Mouse (Mus musculus): ENCODE results near the gene Sh3tc1. TPM values are rescaled to one million over a fixed set of nuclear protein-coding genes. Genes with fewer than 3 reads are reported as not detected.

Gene Sh3tc1
- total RNA-seq, 2 experiments from 2014 or later = 9.7 to 10.5 TPM

DNA sequence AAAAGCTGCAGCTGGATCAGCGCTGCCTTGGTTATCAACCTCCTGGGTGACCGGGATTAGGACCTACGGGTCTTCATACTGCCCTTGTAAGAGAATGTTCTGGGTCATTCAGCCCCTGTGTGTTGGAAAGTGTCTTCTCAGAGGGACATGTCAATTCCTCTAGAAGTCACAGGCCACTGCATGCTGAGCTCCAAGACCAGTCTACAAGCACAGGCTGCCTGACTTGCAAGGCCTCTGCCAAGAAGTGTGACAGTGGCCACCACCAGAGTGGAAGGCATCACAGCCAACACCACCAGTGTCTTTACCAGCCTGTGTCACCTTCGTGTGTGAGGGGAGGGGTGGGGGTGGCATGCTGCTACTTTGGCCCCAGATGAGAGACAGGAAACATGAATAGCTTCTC, 16.2 kb upstream of the Sh3tc1 start:
- no peak for DNase-seq (ENCODE audit: low spot score)
- intact Hi-C loops (cut with DNase I) = no loop called here

DNA sequence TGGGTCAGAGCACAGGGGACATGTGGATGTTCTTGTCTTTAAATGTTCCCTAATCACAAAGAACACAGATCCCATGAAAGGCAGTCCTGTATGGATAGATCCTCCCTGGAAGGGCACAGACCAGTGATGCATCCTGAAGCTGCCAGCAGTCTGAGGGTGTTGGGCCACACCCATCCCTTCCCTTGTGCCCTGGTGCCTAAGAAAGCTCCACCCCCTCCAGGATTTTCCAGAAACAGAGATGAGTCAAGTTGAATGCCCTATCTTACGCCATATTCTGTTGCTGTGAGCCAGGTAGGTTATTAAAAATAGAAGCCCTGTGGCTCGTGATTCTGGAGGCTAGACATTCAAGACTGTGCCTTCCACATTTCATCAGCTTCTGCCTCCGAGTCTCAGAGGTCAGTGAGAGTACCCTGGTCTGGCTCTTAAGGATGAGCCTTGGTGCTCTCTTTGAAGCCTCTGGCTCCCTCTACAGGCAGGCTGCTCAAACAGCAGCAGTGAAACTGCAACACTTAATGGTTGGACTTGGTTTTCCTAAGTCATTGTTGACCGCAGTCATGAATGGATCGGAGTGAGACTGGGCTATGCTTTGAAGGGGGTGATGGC, 15.4 kb upstream of the Sh3tc1 start:
- intact Hi-C loops (cut with DNase I) = loop anchor here (1.0 to 2.0 kb wide), 2 partner anchors 54 to 158 kb away; no protein-coding TSS in a partner anchor
- DNase-seq (ENCODE audit: low spot score) = no peak

DNA sequence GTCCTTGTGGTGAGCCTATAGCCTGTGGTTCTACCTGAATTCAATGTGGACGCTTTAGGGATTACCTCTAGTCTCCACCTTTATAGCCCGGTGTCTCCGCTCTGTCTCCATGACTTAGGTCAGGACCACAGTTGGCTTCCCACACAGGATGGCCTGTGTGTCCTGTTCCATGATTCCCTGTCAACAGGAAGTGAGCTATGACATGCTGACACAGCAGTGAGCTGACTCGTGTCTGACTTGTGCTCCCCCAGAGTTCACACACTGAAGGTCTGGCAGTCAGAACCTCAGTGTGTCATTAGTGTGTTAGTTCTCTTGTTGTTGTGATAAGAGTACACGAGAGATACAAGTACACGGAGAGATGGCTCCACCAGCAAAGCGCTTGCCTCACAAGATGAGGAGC, 11.2 kb upstream of the Sh3tc1 start:
- intact Hi-C loops (cut with DNase I) = no loop called here

DNA sequence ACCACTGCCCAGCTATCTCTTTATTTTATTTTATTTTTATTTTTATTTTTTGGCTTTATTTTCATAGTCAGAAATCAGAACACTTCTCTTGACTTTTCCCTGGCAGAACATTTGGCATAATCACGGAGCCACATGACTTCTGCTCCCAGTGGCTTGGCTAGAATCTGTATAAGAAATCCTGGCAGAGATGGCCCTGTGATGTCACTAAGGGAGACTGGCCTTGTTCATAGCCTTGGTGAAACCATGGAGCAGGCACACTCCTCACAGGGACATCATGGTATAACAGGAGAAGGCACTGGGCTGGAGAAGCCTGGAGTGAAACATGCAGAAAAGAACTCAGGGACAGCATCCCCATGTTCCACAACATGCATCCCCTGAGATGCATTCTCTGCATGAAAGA, 10.2 kb upstream of the Sh3tc1 start:
- DNase-seq (ENCODE audit: low spot score) = no peak
- intact Hi-C loops (cut with DNase I) = no loop called here

More for the DNA sequence above, 11.2 kb upstream of the Sh3tc1 start:
- DNase-seq (ENCODE audit: low spot score) = no peak

DNA sequence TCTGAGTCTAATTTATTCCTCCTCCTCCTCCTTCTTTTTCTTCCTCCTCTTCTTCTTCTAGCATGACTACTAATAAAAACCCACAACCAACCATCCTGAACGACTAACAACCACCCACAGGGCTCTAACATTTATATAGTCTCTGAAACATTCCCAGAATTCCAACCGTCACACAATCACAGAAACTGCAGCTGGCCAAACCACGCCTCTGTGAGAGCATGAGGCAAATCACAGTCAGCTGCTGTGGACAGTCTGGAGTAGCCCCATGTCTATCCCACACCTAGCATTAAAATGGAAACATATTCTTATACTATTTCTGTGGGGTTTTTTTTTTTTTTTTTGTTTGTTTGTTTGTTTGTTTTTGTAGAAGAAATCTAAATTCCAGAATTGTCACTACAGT, 9.6 kb upstream of the Sh3tc1 start:
- intact Hi-C loops (cut with DNase I) = no loop called here
- no peak for DNase-seq (ENCODE audit: low spot score)

DNA sequence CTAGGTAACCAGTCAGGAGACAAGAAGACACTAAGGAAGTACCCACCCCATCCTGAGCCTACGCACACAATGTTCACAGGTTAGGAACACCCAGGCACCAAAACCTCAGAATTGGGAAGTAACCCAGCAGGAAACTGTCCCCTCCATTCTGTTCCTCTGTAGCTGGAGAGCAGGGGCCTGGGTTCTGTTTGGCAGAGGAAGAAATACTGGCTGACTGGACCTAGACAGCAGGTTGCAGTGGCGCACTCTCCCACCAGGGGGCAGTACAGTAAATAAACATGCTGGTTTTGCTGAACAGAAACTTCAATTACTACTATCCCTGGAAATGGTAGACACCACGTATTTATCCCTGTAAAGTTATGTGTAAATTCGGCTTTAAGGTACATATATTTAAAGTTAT, 7.1 kb upstream of the Sh3tc1 start:
- intact Hi-C loops (cut with DNase I) = loop anchor here (2.0 kb wide), 2 partner anchors 20 to 110 kb away; no protein-coding TSS in a partner anchor
- peak; percentile 46 for DNase-seq (ENCODE audit: low spot score)

DNA sequence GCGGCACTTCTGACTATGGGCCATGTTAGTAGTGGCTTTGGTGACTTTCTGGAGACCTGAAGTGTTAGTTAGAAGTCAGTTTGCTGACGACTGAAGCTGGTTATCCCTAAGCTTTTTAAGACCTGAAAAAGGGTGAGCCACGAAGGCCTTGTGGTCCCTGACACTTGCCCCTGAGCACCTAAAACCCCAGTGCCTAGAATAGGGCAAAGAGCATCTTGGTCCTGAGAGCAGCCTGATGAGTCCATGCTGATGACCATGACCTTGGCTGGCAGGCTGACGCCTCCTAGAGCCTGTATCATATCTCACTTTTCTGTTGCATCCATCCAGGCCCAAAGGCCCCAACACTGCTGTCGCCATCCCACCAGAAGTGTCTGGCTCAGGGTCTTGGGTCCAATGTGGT, 5.6 kb upstream of the Sh3tc1 start:
- intact Hi-C loops (cut with DNase I) = no loop called here

DNA sequence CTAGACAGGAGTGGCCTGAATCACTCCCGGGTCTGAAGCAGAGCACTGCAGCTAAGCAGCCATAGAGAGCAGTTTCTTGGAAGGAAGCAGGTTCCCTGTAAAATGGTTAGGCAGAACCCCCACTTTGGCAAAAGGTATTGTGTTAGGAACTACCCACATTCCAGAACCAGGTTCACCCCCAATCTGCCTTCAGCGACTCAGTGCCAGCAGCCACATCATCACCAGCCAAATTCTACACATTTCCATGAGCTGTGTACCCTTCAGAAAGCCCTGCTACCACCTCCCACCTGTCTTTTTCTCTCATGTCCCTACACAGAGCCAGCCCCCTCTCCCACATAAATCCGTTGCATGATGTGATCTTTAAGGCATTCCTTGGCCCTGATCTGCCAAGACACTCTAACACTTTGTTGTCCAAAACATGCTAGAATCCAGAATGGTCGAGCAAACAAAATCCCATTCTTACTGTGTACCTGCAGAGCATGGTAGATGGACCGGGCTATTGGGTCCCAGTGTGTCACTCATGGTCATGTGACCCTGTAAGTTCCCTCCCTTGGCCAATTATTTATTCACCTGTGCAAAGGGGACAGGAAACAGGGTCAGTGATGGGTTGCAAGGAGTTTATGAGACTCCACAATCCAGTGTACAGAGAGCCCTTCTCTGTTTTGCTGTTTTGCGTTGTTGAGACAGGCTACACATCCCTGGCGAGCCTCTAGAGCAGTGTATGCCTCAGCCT, 4.4 kb upstream of the Sh3tc1 start:
- DNase-seq (ENCODE audit: low spot score) = no peak
- intact Hi-C loops (cut with DNase I) = no loop called here

More for the DNA sequence above, 5.6 kb upstream of the Sh3tc1 start:
- no peak for DNase-seq (ENCODE audit: low spot score)

DNA sequence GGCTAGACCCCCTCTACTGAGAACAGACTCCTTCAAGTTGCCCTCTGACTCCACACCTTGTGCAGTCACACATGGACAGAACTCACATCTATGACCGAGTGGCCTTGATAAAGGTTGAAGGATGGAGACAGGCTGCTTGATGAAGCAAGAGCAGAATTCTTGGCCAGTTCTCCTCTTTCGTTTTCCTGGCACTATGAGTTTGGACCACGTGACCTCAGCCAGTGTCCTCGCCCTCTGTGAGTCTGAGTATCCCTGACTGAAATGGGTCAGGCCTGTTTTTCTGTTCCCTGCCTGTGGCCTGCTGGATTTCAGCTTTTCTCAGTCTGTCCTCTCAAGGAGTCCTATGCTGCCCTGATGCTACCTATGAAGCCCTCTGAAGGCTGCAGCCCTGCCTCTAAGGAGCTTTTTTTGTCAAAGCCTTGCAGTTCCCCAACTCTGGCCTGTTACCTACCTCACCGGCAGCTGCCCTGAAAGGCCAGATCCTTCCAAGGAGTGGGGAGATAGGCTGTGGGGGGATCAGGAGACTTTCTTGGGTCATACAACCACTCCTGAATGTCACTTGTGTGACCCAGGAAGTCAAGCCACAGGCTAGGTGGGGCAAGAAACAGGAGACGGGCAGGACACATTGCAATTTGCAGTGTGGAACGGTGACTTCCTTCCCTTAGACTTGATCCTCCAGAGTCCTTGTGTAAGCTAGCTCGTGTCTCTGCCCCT, 3.6 kb upstream of the Sh3tc1 start:
- intact Hi-C loops (cut with DNase I) = no loop called here
- DNase-seq (ENCODE audit: low spot score) = peak; percentile 63

DNA sequence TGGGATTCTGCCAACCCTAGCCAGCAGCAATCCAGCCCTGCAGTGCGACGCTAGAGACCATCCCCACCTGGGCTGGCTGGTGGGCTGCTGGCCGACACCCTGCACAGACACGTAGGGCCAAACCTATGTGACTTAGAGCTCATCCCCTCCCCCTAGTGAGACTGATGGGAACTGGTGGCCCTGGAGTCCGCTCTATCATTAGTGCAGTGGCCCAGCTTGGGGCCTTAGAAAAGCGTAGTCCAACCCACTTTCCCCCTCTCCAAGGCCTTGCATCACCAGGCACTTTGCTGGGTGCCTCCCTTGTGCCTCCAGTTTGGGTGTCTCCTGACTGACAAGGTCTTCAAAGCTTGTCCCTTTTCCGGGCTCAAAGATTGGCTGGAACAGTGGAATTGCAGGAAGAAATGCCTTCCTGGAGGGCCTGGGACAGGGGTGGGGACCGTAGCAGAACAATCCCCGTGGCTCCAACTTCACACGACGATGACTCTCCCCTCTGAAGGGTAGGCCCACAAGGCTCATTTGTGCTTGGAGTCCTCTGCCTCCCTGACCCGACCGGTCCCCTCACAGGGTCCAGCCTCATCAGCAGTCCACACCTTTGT, 1.5 kb upstream of the Sh3tc1 start:
- DNase-seq (ENCODE audit: low spot score) = no peak
- intact Hi-C loops (cut with DNase I) = no loop called here

DNA sequence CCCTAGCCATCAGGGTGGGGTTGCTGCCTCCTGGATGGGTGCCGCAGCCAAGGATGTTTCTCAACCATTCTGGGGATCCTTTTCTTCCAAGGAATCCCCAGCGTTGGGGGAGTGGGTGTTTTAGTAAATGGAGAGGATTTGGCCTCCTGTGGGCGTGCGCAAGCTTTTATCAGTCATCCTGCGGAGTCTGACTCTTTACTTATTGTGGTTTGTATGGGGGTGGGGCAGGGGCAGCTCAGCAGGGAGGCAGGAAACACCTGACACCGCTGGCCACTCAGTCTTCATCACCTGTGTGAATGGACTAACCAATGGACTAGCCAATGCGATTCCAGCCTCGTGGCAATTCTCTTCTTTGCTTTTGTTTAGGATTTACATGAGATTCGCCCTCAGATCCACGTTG, 929 bp upstream of the Sh3tc1 start:
- intact Hi-C loops (cut with DNase I) = no loop called here
- no peak for DNase-seq (ENCODE audit: low spot score)

DNA sequence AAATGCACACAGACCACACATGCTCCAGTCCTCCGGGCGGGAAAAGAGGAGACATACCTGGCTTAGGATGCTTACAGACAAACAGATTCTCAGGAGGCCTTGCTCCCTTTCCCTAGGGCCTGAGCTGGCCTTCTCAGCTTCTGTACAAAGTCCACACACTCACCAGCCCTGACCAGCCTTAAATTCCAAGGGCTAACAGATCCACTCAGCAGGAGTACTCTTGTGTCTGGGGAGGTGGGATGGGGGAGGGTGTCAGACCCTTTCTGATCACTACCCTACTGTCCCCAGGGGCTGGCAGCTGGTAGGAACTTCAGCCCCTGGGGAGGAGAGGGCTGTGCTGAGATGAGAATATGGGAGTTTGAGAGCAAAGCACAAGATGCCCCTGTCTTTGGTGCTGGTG, 782 bp downstream of the Sh3tc1 start:
- no peak for DNase-seq (ENCODE audit: low spot score)
- intact Hi-C loops (cut with DNase I) = no loop called here

DNA sequence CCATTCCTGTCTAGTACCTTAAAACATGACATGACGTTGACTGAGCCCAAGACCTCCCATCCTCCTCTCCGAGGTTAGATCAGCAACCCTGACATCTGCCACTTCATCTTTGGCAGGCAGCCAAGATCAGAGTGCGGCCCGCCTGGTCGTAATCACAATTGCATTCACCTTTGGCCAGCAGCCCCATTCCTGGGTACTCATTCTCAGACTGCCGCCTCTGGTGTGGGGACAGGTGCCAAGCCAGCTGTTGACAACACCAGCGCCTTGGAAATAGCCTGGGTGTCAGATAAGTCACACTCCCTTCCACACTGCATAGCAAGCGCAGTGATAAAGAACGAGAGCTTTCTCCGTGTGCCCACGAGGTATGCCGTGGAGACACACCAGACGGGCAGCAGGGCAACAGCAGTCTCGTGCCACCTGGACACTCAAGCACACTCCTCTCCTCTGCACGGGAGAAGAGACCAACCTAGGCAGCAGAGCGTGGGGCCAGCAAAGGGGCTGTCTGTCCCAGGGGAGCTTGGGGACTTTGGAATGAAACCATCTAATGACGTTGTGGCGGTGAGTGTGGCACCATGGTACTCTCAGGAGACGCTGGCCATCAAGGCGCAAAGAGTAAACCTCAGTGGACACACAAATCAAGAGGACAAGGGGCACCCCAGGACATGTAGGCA, 2.4 kb downstream of the Sh3tc1 start:
- intact Hi-C loops (cut with DNase I) = no loop called here
- DNase-seq (ENCODE audit: low spot score) = peak; percentile 37

DNA sequence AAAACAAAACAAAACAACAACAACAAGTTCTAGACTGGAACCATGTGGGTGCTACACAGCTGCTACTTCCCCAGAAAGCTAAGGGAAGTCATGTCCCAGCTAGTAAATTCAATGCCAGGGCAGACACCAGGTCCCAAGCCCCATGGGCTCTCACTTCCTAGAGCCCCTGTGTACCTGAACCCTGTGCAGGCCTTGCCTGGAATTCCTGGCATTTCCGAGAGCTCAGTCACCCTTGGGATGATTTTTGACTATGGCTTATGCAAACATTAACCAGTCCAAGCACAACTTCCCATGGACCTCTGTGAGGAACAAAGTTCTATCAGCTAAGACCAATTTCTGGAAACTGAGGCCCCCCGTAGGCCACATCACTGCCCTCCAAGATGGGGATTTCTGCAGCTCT, 6.3 kb downstream of the Sh3tc1 start:
- DNase-seq (ENCODE audit: low spot score) = no peak
- intact Hi-C loops (cut with DNase I) = no loop called here

DNA sequence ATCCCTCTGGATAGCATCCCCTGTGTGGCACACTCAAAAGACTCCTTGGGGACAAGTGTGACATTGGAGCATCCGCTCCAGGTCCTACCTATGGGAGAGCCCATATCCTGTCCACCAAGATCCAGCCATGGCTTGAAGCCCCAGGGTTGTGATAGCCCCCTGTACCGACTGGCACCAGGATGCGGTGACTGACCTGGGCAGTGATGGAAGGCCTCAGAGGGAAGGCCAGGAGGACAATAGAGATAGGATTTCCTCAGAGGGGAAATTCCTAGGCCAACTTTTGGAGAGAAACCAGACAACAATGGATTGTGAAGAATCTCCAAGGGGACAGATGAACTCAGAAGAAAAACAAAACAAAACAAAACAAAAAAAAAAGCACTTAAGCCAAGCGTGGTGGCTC, 8.8 kb downstream of the Sh3tc1 start:
- intact Hi-C loops (cut with DNase I) = no loop called here
- no peak for DNase-seq (ENCODE audit: low spot score)

DNA sequence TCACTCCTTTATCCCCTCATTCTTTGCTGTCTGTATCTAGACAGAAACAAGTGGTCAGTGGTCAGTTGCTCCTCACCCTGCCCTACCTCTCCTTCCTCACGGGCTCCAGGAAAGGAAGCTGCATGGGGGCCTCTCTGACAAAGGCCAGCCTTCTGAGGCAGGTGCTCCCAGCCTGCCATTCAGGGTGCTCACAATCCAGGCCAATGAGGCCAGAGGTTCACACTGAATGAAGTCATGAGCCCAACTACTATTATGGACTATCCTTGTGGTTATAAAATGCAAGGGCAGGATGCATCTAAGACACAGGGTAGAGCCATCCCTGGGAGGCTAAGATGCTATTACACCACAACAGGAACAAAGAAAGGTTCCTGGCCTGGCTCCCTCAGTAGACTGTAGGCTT, 9.2 kb downstream of the Sh3tc1 start:
- no peak for DNase-seq (ENCODE audit: low spot score)
- intact Hi-C loops (cut with DNase I) = no loop called here

DNA sequence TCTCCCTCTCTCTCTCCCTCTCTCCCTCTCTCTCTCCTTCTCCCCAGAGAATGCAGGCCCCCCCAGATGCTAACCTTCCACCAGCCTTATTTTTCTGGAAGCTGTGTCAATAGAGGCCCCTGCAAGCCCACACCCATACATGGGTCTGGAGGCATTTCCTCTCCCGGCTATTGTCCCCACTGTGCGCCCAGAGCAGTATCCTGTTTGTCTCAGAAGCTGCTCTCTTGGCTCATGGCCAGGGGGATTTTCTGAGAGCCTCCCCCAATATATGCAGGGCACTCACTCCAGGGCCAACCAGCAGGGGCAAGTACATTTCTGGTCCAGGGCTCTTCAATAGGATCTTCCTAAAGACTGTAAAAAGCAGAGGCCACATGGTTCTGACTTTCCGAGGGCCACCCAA, 9.9 kb downstream of the Sh3tc1 start:
- intact Hi-C loops (cut with DNase I) = no loop called here
- DNase-seq (ENCODE audit: low spot score) = peak; percentile 61

DNA sequence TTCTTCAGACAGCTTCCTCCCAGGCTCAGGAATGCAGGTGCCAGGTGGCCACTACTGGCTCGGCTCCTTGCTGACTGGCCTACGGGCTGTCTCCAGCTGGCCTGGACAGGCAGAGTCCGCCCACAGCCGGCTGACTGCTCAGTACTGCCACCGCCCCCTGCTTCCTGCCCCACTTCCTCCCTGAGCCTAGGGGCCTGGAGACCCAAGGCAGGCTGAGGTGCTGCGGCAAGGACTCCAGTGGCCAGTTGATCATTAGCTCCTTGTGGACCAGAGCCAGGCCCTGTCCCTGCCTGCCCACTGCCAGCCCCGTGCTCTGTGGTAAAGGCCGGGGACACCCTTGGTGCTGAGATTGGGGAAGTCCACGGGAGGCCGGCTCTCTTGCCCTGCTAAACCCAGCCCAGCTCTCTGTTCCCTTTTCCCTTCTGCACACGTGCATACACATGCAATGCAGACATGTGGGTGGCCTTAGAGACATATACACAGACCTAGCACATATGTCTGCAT, 10.8 kb downstream of the Sh3tc1 start:
- peak; percentile 71 for DNase-seq (ENCODE audit: low spot score)
- intact Hi-C loops (cut with DNase I) = no loop called here

DNA sequence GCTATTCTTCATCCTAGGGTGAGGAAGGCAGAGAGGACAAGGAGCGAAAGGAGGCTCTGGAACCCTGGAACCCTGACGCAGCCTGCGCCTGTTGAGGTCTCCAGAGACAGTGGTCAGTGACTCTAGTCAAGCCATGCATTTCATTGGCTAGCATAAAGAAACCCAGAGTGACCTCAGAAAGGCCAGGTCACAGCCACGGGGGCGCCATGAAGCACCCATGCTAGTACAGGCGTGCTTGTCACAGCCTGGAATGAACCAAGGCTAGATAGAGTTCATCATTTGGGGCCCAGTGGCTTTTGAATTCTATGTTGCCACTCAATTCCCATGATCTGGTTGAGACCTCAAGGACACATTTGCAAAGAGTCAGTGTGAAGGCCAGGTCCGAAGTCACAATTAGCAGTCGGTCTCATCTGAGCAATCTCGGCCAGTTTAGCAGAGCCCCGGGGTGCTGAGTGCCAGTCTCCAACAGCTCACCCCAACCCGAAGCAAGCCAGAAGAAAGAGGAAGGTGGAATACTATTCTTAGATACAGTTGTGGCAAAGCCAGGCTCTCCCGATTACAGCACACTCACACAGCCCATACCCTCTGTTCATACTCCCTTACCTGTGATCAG, 11.3 kb downstream of the Sh3tc1 start:
- no peak for DNase-seq (ENCODE audit: low spot score)
- intact Hi-C loops (cut with DNase I) = no loop called here

DNA sequence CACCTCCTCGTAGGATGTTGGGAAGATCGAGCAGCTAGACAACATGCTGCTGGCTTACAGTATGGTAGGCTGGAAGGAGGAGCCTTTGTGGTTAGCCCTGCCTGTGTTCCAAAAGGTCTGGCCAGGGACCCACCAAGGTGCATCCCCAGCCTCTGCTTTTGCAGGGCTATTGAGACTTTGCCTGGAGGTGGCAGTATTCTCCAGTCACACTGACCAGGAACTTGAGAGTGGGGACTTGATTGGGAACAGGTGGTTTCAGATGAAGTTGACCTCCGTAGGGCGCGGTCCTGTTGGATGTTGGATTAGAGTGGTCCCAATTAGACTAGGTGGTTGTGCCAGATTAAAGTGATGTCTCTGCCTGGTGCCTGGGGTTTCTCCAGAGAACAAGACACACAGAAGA, 12.3 kb downstream of the Sh3tc1 start:
- DNase-seq (ENCODE audit: low spot score) = no peak
- intact Hi-C loops (cut with DNase I) = loop anchor here (2.0 kb wide), 1 partner anchor 19 kb away; no protein-coding TSS in a partner anchor

Data from heart, postnatal 25 days (tissue).